ENCODE assay signal across 9 mouse cellular contexts in the genomic region with DNA sequence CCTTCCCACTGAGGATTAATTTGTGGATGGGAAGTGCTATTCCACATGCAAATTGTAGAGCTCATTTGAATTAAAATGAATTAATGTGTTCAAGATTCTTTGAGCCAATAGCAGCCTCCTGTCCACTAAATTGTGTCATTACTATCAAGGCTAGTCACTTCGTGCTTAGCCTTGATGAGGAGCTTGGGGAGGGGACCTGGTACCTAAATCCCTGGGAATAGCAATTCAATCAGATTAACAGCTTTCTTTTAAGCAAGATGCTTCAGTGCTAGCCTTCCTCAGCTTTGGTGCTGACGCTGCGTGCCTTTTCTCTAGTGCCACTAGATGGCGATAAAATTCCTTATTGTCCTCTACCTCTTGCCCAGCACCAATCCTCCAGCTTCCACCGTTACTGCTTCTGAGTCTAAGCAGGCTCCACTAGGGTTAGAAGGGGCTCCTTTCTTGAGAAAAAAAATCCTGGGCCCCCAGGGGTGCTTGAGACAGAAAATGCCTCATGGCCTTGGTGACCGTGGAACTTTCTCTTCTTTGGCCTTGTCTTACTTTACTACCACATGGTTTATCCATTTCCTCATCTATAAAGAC.
A peak's percentile ranks its signal among the peaks of the same experiment; 100 is the strongest.
DNase-seq lines count a peak whose midpoint lies in the region; ATAC-seq and TF ChIP-seq lines count a peak whose summit lies in the region.
"Had no signal": no experiment of that assay in that cellular context is flagged by ENCODE, and none has a peak within 500 bp of the region (broad histone marks: within the 10 kb centered on the region; RNA-seq: fewer than 3 reads in every experiment).

No protein-coding gene starts in this region.

- peak; percentile 62; the same call in 1 of the 2 replicates for TF ChIP-seq CTCF in kidney, adult 2 months (conservative IDR thresholded peaks at IDR 0.05; ENCODE audit: insufficient read depth, insufficient read length, low read depth, low read length)

- H3K4me2 ChIP-seq in forebrain, embryonic 16.5 days (ENCODE audit: low read length) = 0 out of 2 replicates have a peak overlapping the region, but pooled peaks have one; percentile 10
- H3K4me2 ChIP-seq in lung, embryonic 16.5 days (ENCODE audit: low read depth, low read length) = no peak overlapping the region
- H3K4me2 ChIP-seq: limb, embryonic 15.5 days had no signal

- H3K27me3 ChIP-seq in kidney, adult 2 months (replicated peaks; ENCODE audit: control insufficient read depth, insufficient read depth, low read length) = no peaks in the 10 kb centered on the region
- H3K27me3 ChIP-seq in forebrain, embryonic 16.5 days (replicated peaks; ENCODE audit: control insufficient read depth, insufficient read depth, low read length) = no peaks in the 10 kb centered on the region
- no peaks in the 10 kb centered on the region for H3K27me3 ChIP-seq in lung, embryonic 16.5 days (ENCODE audit: control insufficient read depth, insufficient read depth, low read depth, low read length)
- H3K27me3 ChIP-seq: limb, embryonic 15.5 days had no signal

- no peak overlapping the region for H3K9ac ChIP-seq in forebrain, embryonic 16.5 days (replicated peaks; ENCODE audit: low read depth, low read length)
- no peak overlapping the region for H3K9ac ChIP-seq in lung, embryonic 16.5 days (ENCODE audit: low read length)
- H3K9ac ChIP-seq: limb, embryonic 15.5 days had no signal

- no peaks in the 10 kb centered on the region for H3K36me3 ChIP-seq in kidney, adult 2 months (ENCODE audit: control insufficient read depth, insufficient read depth, low read length)
- no peaks in the 10 kb centered on the region for H3K36me3 ChIP-seq in forebrain, embryonic 16.5 days (ENCODE audit: control insufficient read depth, insufficient read depth)
- H3K36me3 ChIP-seq in lung, embryonic 16.5 days (ENCODE audit: control insufficient read depth, insufficient read depth, low read length) = no peaks in the 10 kb centered on the region
- H3K36me3 ChIP-seq: limb, embryonic 15.5 days had no signal

- WGBS in kidney, adult 2 months = 14% methylated on average over 6 of the region's 6 CpGs
- 11% methylated on average over 6 of the region's 6 CpGs for WGBS in forebrain, embryonic 16.5 days
- 9% methylated on average over 6 of the region's 6 CpGs for WGBS in lung, embryonic 16.5 days

- peak; percentile 2 for DNase-seq in kidney, adult 2 months
- DNase-seq in kidney, adult 18-20 months = no peak
- DNase-seq in cerebellum, adult 11-12 months = peak; percentile 78
- DNase-seq in kidney, postnatal 4 days = peak; percentile 21 to 37
- DNase-seq in right cerebral cortex, postnatal 10 days (ENCODE audit: low spot score in 2 of 2) = peak; percentile 65 to 72

- no peak for TF ChIP-seq POLR2A in kidney, adult 2 months (IDR thresholded peaks at IDR 0.05; ENCODE audit: low read depth, low read length)

- no peak overlapping the region for H3K27ac ChIP-seq in kidney, adult 2 months (ENCODE audit: insufficient read depth, low read depth, low read length)
- no peak overlapping the region for H3K27ac ChIP-seq in forebrain, embryonic 16.5 days (ENCODE audit: low read length)
- no peak overlapping the region for H3K27ac ChIP-seq in lung, embryonic 16.5 days (ENCODE audit: low read length)
- H3K27ac ChIP-seq: limb, embryonic 15.5 days had no signal

- no peaks in the 10 kb centered on the region for H3K4me1 ChIP-seq in kidney, adult 2 months (ENCODE audit: control insufficient read depth, insufficient read depth, low read length)
- peaks cover 5% of the 10 kb centered on the region; the same call in 1 of the 2 replicates for H3K4me1 ChIP-seq in forebrain, embryonic 16.5 days (replicated peaks; ENCODE audit: control insufficient read depth, insufficient read depth, low read length)
- no peaks in the 10 kb centered on the region for H3K4me1 ChIP-seq in lung, embryonic 16.5 days (replicated peaks; ENCODE audit: control insufficient read depth, insufficient read depth, low read length)
- H3K4me1 ChIP-seq: limb, embryonic 15.5 days had no signal

- no peak overlapping the region for H3K4me3 ChIP-seq in kidney, adult 2 months (ENCODE audit: insufficient read depth, low read depth, low read length)
- H3K4me3 ChIP-seq in forebrain, embryonic 16.5 days (replicated peaks; ENCODE audit: low read length) = no peak overlapping the region
- H3K4me3 ChIP-seq in lung, embryonic 16.5 days (ENCODE audit: low read length) = no peak overlapping the region
- H3K4me3 ChIP-seq: limb, embryonic 15.5 days had no signal

- peak; percentile 97 for ATAC-seq in forebrain, embryonic 16.5 days
- ATAC-seq in lung, embryonic 16.5 days (ENCODE audit: low read depth) = 0 out of 2 replicates have a peak, but pooled peaks have one; percentile 36
- ATAC-seq in erythroid progenitor cell, adult 5-6 weeks (replicated peaks; ENCODE audit: low FRiP score, poor library complexity, severe bottlenecking) = no peak

- H3K9me3 ChIP-seq in forebrain, embryonic 16.5 days (ENCODE audit: control insufficient read depth, low read length) = no peaks in the 10 kb centered on the region
- H3K9me3 ChIP-seq in lung, embryonic 16.5 days (ENCODE audit: control insufficient read depth, low read length) = no peaks in the 10 kb centered on the region
- H3K9me3 ChIP-seq: limb, embryonic 15.5 days had no signal
